Mouse (Mus musculus): Measurements from ENCODE around the gene Plekha6. TPM values are rescaled to one million over a fixed set of nuclear protein-coding genes. Genes with fewer than 3 reads are reported as not detected.

Gene Plekha6
- polyA plus RNA-seq, 1 experiment from 2014 or later: 13.5 TPM

- Histone ChIP-seq H3K36me3 (peaks cover 88% of the 10 kb centered on the region), H3K9me3 (no peaks in the 10 kb centered on the region), H3K27ac (peak overlapping the region; percentile 16; the same call in 1 of the 2 replicates), H3K4me3 (no peak overlapping the region), H3K27me3 (ENCODE audit: insufficient read depth, poor library complexity, severe bottlenecking) (no peaks in the 10 kb centered on the region), H3K4me1 (peaks cover 37% of the 10 kb centered on the region)
- no peak for DNase-seq (ENCODE audit: low spot score)
- WGBS: 60% methylated on average over 11 of the region's 11 CpGs
These were observed 101.2 kb downstream of the Plekha6 start for GRCm38 (mm10) chr1:133265114-133265766.

DNA sequence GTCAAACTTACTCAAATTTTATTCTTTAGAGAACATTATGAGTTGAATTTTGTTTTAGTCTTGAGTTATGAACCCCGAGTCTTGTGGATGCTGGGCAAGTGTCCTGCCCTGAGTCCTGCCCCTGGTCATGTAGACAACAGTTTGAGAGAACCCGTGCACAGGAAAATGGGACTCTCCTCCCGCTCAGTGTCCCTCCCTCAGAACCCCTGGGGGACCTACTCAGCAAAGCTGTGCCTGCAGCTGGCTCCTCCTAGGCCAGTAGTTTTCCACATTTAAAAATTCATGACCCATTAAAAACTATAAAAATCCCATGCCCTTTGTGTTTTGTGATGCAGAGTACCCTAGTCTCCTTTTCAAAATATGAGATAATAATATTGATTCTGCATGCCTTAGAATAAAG lies 103.1 kb downstream of the Plekha6 start:
- Histone ChIP-seq H3K27me3 (ENCODE audit: insufficient read depth, poor library complexity, severe bottlenecking) (no peaks in the 10 kb centered on the region), H3K27ac (no peak overlapping the region), H3K9me3 (no peaks in the 10 kb centered on the region), H3K4me1 (peaks cover 41% of the 10 kb centered on the region), H3K36me3 (peaks cover 88% of the 10 kb centered on the region), H3K4me3 (no peak overlapping the region)
- DNase-seq (ENCODE audit: low spot score): no peak
- 82% methylated on average over 3 of the region's 3 CpGs for WGBS

DNA sequence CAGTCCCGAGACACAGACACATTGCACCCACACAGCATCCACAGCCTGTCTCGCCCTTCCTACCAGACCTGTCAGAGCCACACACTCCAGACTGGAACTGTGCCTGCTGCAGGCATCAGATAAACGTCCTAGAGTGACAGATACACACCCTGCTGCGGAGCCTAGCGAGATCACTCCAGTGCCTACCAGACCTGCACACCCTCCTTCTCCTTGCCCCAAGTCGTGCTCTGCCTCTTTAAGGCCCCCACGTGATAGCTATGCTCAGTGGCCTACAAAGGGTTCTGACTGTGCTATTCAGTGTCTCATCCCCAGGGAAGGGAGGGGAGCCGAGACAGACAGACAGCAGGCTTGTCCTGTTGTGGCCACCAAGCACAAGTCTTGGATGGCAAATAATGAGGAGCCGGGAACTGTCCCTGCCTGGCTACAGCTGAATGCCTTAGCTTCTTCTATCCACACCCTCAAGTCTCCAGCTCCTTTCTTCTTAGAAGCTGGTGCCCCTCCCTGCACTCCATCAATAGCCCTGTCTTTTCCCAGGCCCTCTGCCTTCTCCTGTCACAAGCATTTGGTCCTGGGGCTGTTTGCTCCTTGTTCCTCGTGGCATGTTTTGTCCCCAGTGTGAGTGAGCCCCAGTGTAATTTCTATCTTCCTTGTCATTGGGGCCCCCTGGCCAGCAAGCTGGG lies 103.9 kb downstream of the Plekha6 start:
- DNase-seq (ENCODE audit: low spot score): no peak
- 25% methylated on average over 10 of the region's 10 CpGs for WGBS
- H3K27ac ChIP-seq: peak overlapping the region; percentile 60; the same call in 1 of the 2 replicates

DNA sequence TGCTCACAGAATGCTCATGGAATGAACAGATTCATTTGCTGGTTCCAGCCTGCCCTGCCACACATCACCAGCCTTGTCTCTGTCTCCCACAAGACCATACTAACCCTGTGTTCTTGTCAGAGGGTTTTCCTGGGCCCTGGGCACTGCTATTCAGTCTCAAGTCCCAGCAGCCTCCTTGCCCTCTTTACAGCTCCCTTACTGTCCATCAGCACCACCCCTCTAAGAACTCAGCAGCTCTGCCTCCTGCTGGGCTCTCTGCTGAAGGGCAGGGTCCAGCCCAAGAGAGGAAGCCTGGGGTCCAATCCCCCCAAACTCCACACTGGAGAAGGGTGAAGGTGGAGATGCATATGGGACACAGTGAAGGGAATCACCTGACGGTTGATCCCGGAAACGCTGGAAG lies 104.5 kb downstream of the Plekha6 start:
- Histone ChIP-seq H3K36me3 (peaks cover 88% of the 10 kb centered on the region), H3K27ac (peak overlapping the region; percentile 60; the same call in 1 of the 2 replicates), H3K4me1 (peaks cover 36% of the 10 kb centered on the region), H3K4me3 (no peak overlapping the region), H3K27me3 (ENCODE audit: insufficient read depth, poor library complexity, severe bottlenecking) (no peaks in the 10 kb centered on the region), H3K9me3 (no peaks in the 10 kb centered on the region)
- DNase-seq (ENCODE audit: low spot score): no peak
- WGBS: 75% methylated on average over 3 of the region's 3 CpGs

More for the DNA sequence above, 103.9 kb downstream of the Plekha6 start:
- peaks cover 39% of the 10 kb centered on the region for H3K4me1 ChIP-seq
- H3K9me3 ChIP-seq: no peaks in the 10 kb centered on the region
- H3K36me3 ChIP-seq: peaks cover 88% of the 10 kb centered on the region
- no peak overlapping the region for H3K4me3 ChIP-seq
- H3K27me3 ChIP-seq (ENCODE audit: insufficient read depth, poor library complexity, severe bottlenecking): no peaks in the 10 kb centered on the region

DNA sequence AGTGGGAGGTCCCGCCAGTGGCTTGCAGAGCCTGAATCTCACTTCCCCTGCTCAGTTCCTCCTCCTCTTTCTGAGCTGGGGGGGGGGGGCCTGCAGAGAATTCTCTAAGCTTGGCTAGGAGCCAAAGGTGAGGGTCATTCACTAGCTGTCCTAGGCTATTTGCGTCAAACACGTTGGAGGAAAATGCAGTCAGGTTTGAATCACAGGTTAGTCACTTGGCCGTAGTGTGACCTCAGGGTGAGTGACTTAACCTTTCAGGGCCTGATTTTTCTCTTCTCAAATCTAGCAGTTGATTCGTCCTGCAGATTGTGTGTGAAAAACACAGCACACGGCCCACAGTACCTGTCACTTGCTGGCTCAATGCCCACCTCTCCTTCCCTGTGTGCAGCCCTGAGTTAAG lies 106.3 kb downstream of the Plekha6 start:
- Histone ChIP-seq H3K4me1 (peaks cover 30% of the 10 kb centered on the region), H3K27ac (no peak overlapping the region), H3K27me3 (ENCODE audit: insufficient read depth, poor library complexity, severe bottlenecking) (no peaks in the 10 kb centered on the region), H3K9me3 (no peaks in the 10 kb centered on the region), H3K36me3 (peaks cover 89% of the 10 kb centered on the region), H3K4me3 (no peak overlapping the region)
- WGBS: 54% methylated on average over 6 of the region's 6 CpGs
- no peak for DNase-seq (ENCODE audit: low spot score)

DNA sequence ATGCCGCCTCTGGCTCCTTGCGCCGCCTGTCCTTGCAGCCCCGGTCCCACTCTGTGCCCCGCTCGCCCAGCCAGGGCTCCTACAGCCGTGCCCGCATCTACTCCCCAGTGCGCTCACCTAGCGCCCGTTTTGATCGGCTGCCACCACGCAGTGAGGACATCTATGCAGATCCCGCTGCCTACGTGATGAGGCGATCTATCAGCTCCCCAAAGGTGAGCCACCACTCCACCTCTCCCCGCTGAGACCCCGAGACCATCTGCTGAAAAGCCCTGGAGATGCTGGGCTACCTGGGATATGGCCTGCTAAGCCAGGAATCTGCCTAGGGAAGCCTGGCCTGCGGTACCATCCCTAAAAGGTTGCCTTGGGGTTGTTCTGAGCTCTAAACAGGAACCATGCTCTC lies 110.2 kb downstream of the Plekha6 start:
- Histone ChIP-seq H3K36me3 (peaks cover 85% of the 10 kb centered on the region), H3K4me1 (peaks cover 21% of the 10 kb centered on the region), H3K27me3 (ENCODE audit: insufficient read depth, poor library complexity, severe bottlenecking) (no peaks in the 10 kb centered on the region), H3K9me3 (no peaks in the 10 kb centered on the region), H3K4me3 (no peak overlapping the region), H3K27ac (no peak overlapping the region)
- WGBS: 85% methylated on average over 19 of the region's 19 CpGs
- DNase-seq (ENCODE audit: low spot score): no peak

GRCm38 (mm10) chr1:133276983-133277382 lies 113.0 kb downstream of the Plekha6 start:
- H3K36me3 ChIP-seq: peaks cover 73% of the 10 kb centered on the region

GRCm38 (mm10) chr1:133278539-133278938 lies 114.5 kb downstream of the Plekha6 start:
- no peaks in the 10 kb centered on the region for H3K9me3 ChIP-seq
- H3K4me3 ChIP-seq: no peak overlapping the region
- H3K36me3 ChIP-seq: peaks cover 66% of the 10 kb centered on the region
- no peaks in the 10 kb centered on the region for H3K27me3 ChIP-seq (ENCODE audit: insufficient read depth, poor library complexity, severe bottlenecking)
- no peak for DNase-seq (ENCODE audit: low spot score)
- H3K4me1 ChIP-seq: peaks cover 42% of the 10 kb centered on the region
- 72% methylated on average over 6 of the region's 6 CpGs for WGBS
- peak overlapping the region; percentile 39; the same call in 1 of the 2 replicates for H3K27ac ChIP-seq

More at GRCm38 (mm10) chr1:133276983-133277382, 113.0 kb downstream of the Plekha6 start:
- Histone ChIP-seq H3K27ac (no peak overlapping the region), H3K27me3 (ENCODE audit: insufficient read depth, poor library complexity, severe bottlenecking) (no peaks in the 10 kb centered on the region), H3K4me3 (no peak overlapping the region), H3K9me3 (no peaks in the 10 kb centered on the region), H3K4me1 (peaks cover 26% of the 10 kb centered on the region)
- WGBS: 79% methylated on average over 5 of the region's 5 CpGs
- DNase-seq (ENCODE audit: low spot score): no peak

- no peak for DNase-seq (ENCODE audit: low spot score)
- WGBS: 77% methylated on average over 15 of the region's 15 CpGs
- Histone ChIP-seq H3K4me3 (no peak overlapping the region), H3K36me3 (peaks cover 61% of the 10 kb centered on the region), H3K27me3 (ENCODE audit: insufficient read depth, poor library complexity, severe bottlenecking) (no peaks in the 10 kb centered on the region), H3K9me3 (no peaks in the 10 kb centered on the region), H3K4me1 (peaks cover 46% of the 10 kb centered on the region), H3K27ac (peak overlapping the region; percentile 39)
These were observed 115.1 kb downstream of the Plekha6 start for GRCm38 (mm10) chr1:133278946-133279631.

DNA sequence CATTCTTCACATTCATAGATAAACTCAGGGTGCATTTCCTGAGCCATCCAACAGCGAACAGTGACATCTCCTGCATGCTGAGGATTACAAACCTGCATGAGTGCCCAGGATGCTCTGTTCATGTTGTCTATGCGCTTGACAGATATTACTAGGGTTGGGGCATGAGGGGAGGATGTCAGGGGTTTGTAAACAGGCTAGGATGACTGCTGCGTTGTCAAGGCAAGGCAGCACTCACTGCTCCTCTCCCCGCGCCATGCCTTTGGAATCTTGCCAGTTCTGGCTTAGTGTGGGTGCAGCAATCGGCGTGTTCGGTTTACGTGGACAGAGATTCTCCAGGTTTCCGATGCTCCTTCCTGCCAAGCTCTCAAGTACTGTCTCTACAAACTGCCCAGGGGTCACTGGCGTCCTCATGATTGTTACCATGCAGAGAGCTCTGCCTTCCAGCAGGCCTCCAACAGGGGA lies 115.7 kb downstream of the Plekha6 start:
- Histone ChIP-seq H3K4me3 (no peak overlapping the region), H3K27ac (peak overlapping the region; percentile 39; the same call in 1 of the 2 replicates), H3K9me3 (no peaks in the 10 kb centered on the region), H3K27me3 (ENCODE audit: insufficient read depth, poor library complexity, severe bottlenecking) (no peaks in the 10 kb centered on the region), H3K4me1 (peaks cover 46% of the 10 kb centered on the region), H3K36me3 (peaks cover 55% of the 10 kb centered on the region)
- 82% methylated on average over 11 of the region's 11 CpGs for WGBS
- no peak for DNase-seq (ENCODE audit: low spot score)

DNA sequence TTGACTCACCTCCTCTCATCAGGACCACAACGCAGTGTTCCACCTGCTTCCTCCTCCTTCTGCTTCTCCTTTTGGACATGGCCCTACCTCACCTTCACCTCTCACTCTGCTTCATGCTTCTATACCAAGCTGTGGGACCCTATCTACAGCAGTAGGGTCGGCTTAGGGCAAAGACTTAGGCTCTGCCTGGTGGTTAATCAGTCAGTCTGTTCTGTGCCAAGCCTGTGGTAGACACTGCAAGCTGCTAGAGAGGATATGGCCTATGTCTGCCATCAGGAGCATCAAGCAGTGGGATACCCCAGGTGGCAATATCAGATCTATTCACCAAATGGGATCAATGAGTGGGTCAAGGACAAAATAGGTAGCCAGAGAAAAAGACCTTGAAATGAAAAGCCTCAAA lies 116.5 kb downstream of the Plekha6 start:
- DNase-seq (ENCODE audit: low spot score): no peak
- Histone ChIP-seq H3K27ac (no peak overlapping the region), H3K4me3 (no peak overlapping the region), H3K9me3 (no peaks in the 10 kb centered on the region), H3K4me1 (peaks cover 41% of the 10 kb centered on the region), H3K36me3 (peaks cover 55% of the 10 kb centered on the region), H3K27me3 (ENCODE audit: insufficient read depth, poor library complexity, severe bottlenecking) (no peaks in the 10 kb centered on the region)
- 87% methylated on average over 2 of the region's 2 CpGs for WGBS

DNA sequence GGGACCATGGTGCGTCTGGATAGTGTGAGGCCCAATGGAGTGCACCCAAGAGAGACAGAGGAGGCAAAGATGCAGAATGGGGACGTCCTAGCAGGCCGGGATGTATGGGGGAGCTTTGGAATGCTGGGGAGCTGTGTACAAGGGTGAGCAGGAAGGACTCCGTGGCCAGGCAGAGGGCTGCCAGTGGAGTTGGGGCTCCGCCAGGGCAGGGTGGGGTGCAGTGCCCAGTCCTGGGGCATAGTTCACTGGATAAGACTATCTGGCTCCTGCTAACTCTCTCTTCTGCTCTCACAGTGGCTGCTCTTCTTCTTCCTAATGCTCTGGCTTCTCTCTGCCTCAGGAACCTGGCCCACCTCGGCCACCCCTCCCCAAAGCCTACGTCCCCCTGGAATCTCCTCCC lies 121.9 kb downstream of the Plekha6 start:
- Histone ChIP-seq H3K27ac (no peak overlapping the region), H3K9me3 (no peaks in the 10 kb centered on the region), H3K27me3 (ENCODE audit: insufficient read depth, poor library complexity, severe bottlenecking) (no peaks in the 10 kb centered on the region), H3K36me3 (peaks cover 56% of the 10 kb centered on the region), H3K4me3 (no peak overlapping the region), H3K4me1 (peaks cover 26% of the 10 kb centered on the region)
- WGBS: 91% methylated on average over 7 of the region's 7 CpGs
- no peak for DNase-seq (ENCODE audit: low spot score)

DNA sequence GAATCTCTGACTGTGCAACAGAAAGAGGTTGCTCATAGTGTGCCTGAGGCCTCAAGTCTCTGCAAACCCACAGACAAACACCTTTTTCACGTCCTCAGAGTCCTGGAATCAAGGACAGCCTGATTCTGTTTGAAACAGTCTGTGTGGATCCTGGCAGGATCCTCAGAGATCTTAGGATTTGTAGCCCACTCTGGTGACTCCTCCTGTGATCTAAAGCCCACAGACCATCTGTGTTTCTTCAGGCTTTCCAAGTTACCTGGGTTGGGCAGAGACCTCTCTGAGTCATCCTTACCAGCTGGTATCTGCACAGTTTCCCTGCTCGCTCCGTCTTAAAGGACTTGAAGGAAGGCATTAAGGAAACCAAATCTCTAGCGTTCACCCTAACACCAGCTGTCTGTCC lies 123.0 kb downstream of the Plekha6 start:
- Histone ChIP-seq H3K4me3 (no peak overlapping the region), H3K27ac (no peak overlapping the region), H3K4me1 (peaks cover 19% of the 10 kb centered on the region), H3K27me3 (ENCODE audit: insufficient read depth, poor library complexity, severe bottlenecking) (no peaks in the 10 kb centered on the region), H3K36me3 (peaks cover 58% of the 10 kb centered on the region), H3K9me3 (no peaks in the 10 kb centered on the region)
- no peak for DNase-seq (ENCODE audit: low spot score)
- 83% methylated on average over 4 of the region's 4 CpGs for WGBS
